Mouse (Mus musculus) frontal cortex, adult 2 months (tissue): ENCODE data around the gene Fam219b. TPM values are rescaled to one million over a fixed set of nuclear protein-coding genes. Genes with fewer than 3 reads are reported as not detected.

Source experiments
- DNase-seq, 2 experiments: peaks; one replicate each; pipeline ENCODE4 v3.0.0; 2022; ENCODE audit warnings: low spot score in 1 of 2; ENCODE audit errors: extremely low spot score in 1 of 2
- polyA plus RNA-seq: library from polyadenylated mRNA; depleted of rRNA; stranded (reverse); fragments of >200 nt; gene quantifications from 2 replicates; pipeline ENCODE4 v1.2.3, GENCODE M21; 2012; rRNA removed

Gene Fam219b
- polyA plus RNA-seq, 1 experiment: 14.5 TPM

DNA sequence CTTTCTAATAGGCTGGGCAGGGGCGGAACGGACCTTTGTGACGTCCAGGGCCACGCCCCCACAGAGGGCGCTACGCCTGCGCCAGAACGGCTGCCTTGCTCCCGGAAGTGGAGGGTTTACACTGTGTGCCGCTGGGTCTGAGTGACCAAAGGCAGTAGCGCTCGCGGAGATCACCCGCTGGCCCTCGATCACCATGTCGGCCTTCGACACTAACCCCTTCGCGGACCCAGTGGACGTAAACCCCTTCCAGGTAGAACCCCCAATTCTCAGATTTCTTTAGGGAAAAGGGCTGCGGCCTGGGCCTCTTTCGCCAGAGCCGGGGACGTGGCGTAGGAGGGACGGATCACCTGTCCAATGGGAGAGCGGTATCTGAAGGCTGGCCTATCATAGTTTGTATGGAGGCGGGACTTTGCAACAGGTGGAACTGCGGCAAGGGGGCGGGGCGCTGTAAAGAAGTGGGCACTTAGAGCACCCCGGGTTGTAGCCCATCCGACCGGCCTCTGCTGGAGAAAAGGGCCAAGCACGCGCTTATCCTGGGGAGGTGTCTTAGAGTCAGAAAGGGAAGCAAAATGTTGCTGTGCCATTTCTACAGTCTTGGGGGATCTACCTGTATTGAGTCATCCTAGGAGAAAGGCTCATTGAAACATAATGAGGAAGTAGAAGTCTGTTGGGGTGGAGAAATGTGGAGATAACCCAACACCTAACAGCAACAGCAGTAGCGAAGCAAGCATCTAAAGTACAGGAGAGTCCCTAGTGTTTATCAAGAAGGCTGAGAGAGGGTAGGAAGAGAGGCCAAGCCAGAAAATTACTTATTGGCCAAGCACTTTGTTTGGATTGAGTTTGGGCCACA, 23.8 kb downstream of the Fam219b start, which contains the start of gene Scamp2:
TSS of gene Scamp2 (plus strand) at position 83 of the 850 bp plus-strand sequence.
- DNase-seq: peak; percentile 88 to 96

DNA sequence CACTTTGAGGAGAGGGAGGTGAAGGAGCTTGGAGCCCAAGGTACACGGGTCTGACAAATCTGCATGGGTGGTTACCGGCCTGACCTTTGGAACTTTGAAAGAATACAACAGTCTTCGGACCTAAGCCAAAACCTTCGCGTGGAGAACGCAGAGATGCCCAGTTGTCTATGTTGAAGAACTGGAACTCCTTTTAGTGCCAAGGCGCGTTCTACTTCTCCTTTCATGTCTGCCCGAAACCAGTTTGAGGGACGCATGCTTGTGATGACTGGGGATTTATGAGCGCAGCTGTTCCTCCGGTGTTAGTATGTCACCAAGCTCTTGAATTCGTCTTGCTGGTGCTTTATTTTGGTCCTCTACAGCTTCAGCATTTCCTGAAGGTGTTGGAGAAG, 24.4 kb downstream of the Fam219b start:
- no peak for DNase-seq

DNA sequence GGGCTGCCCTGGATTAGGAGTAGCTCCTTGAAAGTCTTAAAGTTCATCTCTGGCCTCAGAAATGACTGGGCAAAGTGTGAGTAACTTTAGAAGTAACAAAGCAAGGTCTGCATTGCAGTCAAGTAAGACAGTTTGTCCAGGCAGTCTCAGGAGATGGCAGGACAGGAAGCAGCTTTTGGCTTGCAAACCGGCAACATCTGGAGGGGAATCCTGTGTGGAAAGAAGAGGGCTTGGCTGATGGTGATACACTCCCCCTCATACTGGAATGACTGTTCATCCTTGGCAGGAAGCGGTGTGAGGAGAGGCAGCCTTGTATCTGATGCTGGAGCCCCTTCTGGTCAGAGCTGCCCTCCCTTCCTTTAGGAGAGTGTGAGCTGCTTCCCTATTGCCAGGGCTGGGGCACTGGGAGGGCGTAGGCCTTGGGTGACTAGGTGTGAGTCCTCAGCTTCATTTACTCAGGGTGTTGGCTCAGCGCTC, 25.6 kb downstream of the Fam219b start:
- DNase-seq: peak in 1 of 2 experiments; percentile 46

DNA sequence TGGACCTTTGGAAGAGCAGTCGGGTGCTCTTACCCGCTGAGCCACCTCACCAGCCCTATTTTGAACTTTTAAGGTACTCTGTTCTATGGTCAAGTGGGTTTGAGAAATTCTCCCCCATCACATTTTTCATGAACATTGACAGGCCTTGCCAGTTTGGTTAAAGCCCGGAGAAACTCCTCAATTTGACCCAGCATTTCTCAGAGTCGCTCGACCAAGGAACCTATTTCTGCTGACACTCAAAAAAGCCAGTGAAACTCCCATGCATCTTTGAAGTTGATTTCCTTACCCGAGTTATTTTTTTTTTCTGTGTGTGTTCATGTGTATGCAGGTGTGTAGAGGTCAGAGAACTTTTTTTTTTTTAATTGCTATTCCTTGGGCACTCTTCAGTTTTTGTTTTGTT, 27.3 kb downstream of the Fam219b start:
- no peak for DNase-seq

DNA sequence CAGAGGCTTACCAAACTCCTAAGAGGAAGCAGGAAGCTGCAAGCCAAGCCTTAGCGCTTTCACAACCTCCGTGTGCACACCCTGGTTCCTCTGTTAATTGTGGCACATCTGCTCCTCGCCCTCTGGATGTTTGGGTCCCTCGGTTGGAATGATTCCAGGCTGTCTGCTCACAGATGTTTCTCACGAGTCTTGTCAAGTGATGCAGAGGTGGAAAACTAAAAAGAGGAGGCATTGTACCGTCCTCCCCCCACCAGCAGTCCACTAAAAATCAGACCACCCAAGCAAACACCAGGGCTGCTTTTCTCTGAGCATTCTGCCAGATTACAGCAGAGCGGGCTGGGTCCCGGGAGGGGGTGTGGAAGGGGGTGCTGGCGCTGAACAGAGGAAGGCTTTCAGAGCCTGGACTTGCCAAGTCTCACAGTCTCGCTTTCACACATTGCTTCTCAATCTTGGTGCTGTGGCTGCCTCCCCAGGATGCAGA, 28.5 kb downstream of the Fam219b start:
- DNase-seq: peak; percentile 60 to 73

- no peak for DNase-seq
Observed at GRCm38 (mm10) chr9:57566846-57567245, 29.5 kb downstream of the Fam219b start.

DNA sequence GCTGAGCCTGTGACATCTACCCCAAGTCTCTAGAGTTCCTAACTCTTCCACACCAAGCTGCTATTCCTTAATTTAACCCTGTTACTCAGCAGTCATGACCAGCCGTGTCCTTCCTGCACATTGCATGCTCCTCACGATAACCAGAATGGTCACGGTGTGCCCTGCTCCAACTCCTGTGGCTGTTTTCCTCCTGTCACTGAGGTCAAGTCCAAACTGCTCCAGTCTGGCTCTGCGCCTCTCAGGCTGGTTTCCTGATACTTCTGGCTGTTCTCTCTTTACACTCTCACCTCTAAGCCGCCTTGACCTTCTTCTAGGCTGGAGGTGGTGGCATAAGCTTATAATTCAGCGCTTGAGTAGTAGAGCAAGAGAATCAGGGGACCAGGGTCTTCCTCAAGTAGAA, 31.2 kb downstream of the Fam219b start:
- no peak for DNase-seq

GRCm38 (mm10) chr9:57574397-57574796, 37.1 kb downstream of the Fam219b start:
- DNase-seq: no peak

GRCm38 (mm10) chr9:57575577-57575976, 38.2 kb downstream of the Fam219b start:
- no peak for DNase-seq

- no peak for DNase-seq
Observed at GRCm38 (mm10) chr9:57577144-57577849, 40.0 kb downstream of the Fam219b start.

GRCm38 (mm10) chr9:57584991-57585390, 47.7 kb downstream of the Fam219b start:
- DNase-seq: no peak

GRCm38 (mm10) chr9:57589224-57590126, 52.1 kb downstream of the Fam219b start, which contains the start of gene Ulk3:
Ulk3 (plus strand) TSS chr9:57589452.
- DNase-seq: peak in 1 of 2 experiments; percentile 80

- DNase-seq: peak in 1 of 2 experiments; percentile 63
Observed at GRCm38 (mm10) chr9:57590726-57591125, 53.4 kb downstream of the Fam219b start.

Other genes with a start within 250 kb of the Fam219b start
- 23.3 and 24.5 TPM in 2 replicates for gene Ppcdc, start 97.4 kb upstream of the Fam219b start, polyA plus RNA-seq
- 343 and 371 TPM in 2 replicates for gene Scamp5, start 69.5 kb upstream of the Fam219b start, polyA plus RNA-seq
- gene Rpp25, start 33.5 kb upstream of the Fam219b start, polyA plus RNA-seq: 32.6 and 46.9 TPM in 2 replicates
- gene Cox5a, start 16.3 kb upstream of the Fam219b start, polyA plus RNA-seq: 416 and 459 TPM in 2 replicates
- gene Mpi, start 15.2 kb downstream of the Fam219b start, polyA plus RNA-seq: 86.3 and 86.4 TPM in 2 replicates
- gene Scamp2, start 23.4 kb downstream of the Fam219b start, polyA plus RNA-seq: 47.8 and 49.7 TPM in 2 replicates
- 45.3 and 53.0 TPM in 2 replicates for gene Ulk3, start 51.9 kb downstream of the Fam219b start, polyA plus RNA-seq
- 17.6 and 18.4 TPM in 2 replicates for gene Cplx3, start 68.8 kb downstream of the Fam219b start, polyA plus RNA-seq
- 0.08 and 0.12 TPM in 2 replicates for gene Lman1l, start 83.2 kb downstream of the Fam219b start, polyA plus RNA-seq
- gene Csk, start 116.1 kb downstream of the Fam219b start, polyA plus RNA-seq: 66.1 and 86.0 TPM in 2 replicates
- 1.1 TPM in 1 of 2 replicates, not detected in the other for gene Cyp1a2, start 146.2 kb downstream of the Fam219b start, polyA plus RNA-seq
- gene Cyp1a1, start 150.4 kb downstream of the Fam219b start, polyA plus RNA-seq: 0.08 TPM in 2 replicates
- 12.3 and 13.3 TPM in 2 replicates for gene Edc3, start 171.0 kb downstream of the Fam219b start, polyA plus RNA-seq
- 156 and 191 TPM in 2 replicates for gene Clk3, start 228.3 kb downstream of the Fam219b start, polyA plus RNA-seq